Comparison of ENCODE assay signal across 8 mouse cellular contexts in genomic region chr9:7184172-7184896, GRCm38 (mm10). TPM values are rescaled to one million over a fixed set of nuclear protein-coding genes. Genes with fewer than 3 reads are reported as not detected.
DNase-seq lines count a peak whose midpoint lies in the region; ATAC-seq lines count a peak whose summit lies in the region.

TSS of gene Dync2h1 (minus strand) at chr9:7184446.
TSS of gene Dcun1d5 (plus strand) at chr9:7184520.

- no peaks in the 10 kb centered on the region; the same call in 1 of the 2 replicates for H3K4me1 ChIP-seq in brown adipose tissue, adult 24 weeks (ENCODE audit: control insufficient read depth, insufficient read depth, insufficient read length, low read length)
- peaks cover 25% of the 10 kb centered on the region for H3K4me1 ChIP-seq in heart, embryonic 13.5 days
- peaks cover 32% of the 10 kb centered on the region for H3K4me1 ChIP-seq in liver, embryonic 12.5 days
- no peaks in the 10 kb centered on the region for H3K4me1 ChIP-seq in stomach, embryonic 15.5 days

- under 1% methylated on average over 53 of the region's 62 CpGs for WGBS in heart, embryonic 13.5 days
- under 1% methylated on average over 62 of the region's 62 CpGs for WGBS in liver, embryonic 12.5 days (ENCODE audit: insufficient replicate concordance)
- WGBS in stomach, embryonic 15.5 days: under 1% methylated on average over 62 of the region's 62 CpGs

- DNase-seq in CD4-positive, CD25-positive, alpha-beta regulatory T cell, adult 2 months (ENCODE audit: low read depth, low spot score): peak; percentile 96
- peak; percentile 57 for DNase-seq in fat pad, adult 2 months (ENCODE audit: extremely low read depth, low read depth, low spot score)
- DNase-seq in kidney, postnatal 10 days: peak; percentile 97
- DNase-seq in natural killer cell, adult 2 months (ENCODE audit: low spot score in 2 of 2): peak; percentile 88 to 90

- H3K36me3 ChIP-seq in heart, embryonic 13.5 days: peaks cover 24% of the 10 kb centered on the region
- H3K36me3 ChIP-seq in liver, embryonic 12.5 days: peaks cover 13% of the 10 kb centered on the region
- H3K36me3 ChIP-seq in stomach, embryonic 15.5 days: no peaks in the 10 kb centered on the region

- H3K4me2 ChIP-seq in heart, embryonic 13.5 days: peak within 1 kb of the TSS; percentile 96
- peak within 1 kb of the TSS; percentile 88 for H3K4me2 ChIP-seq in liver, embryonic 12.5 days
- peak within 1 kb of the TSS; percentile 69 for H3K4me2 ChIP-seq in stomach, embryonic 15.5 days

- H3K9ac ChIP-seq in heart, embryonic 13.5 days: peak within 1 kb of the TSS; percentile 97
- H3K9ac ChIP-seq in liver, embryonic 12.5 days: peak within 1 kb of the TSS; percentile 95
- H3K9ac ChIP-seq in stomach, embryonic 15.5 days: peak within 1 kb of the TSS; percentile 94

- peak within 1 kb of the TSS; percentile 79 for H3K4me3 ChIP-seq in brown adipose tissue, adult 24 weeks (ENCODE audit: insufficient read depth, low read depth, low read length)
- peak within 1 kb of the TSS; percentile 92 for H3K4me3 ChIP-seq in heart, embryonic 13.5 days
- peak within 1 kb of the TSS; percentile 97 for H3K4me3 ChIP-seq in liver, embryonic 12.5 days
- H3K4me3 ChIP-seq in stomach, embryonic 15.5 days (replicated peaks): peak within 1 kb of the TSS; percentile 93

- no peaks in the 10 kb centered on the region for H3K27me3 ChIP-seq in heart, embryonic 13.5 days (replicated peaks)
- H3K27me3 ChIP-seq in liver, embryonic 12.5 days (replicated peaks): no peaks in the 10 kb centered on the region
- no peaks in the 10 kb centered on the region for H3K27me3 ChIP-seq in stomach, embryonic 15.5 days (replicated peaks)

- peak within 1 kb of the TSS; percentile 71 for H3K27ac ChIP-seq in brown adipose tissue, adult 24 weeks (replicated peaks; ENCODE audit: low read depth, low read length)
- H3K27ac ChIP-seq in heart, embryonic 13.5 days (replicated peaks): peak within 1 kb of the TSS; percentile 97
- H3K27ac ChIP-seq in liver, embryonic 12.5 days: peak within 1 kb of the TSS; percentile 96
- H3K27ac ChIP-seq in stomach, embryonic 15.5 days: peak within 1 kb of the TSS; percentile 96

- H3K9me3 ChIP-seq in heart, embryonic 13.5 days: no peaks in the 10 kb centered on the region
- H3K9me3 ChIP-seq in liver, embryonic 12.5 days (replicated peaks): no peaks in the 10 kb centered on the region
- no peaks in the 10 kb centered on the region for H3K9me3 ChIP-seq in stomach, embryonic 15.5 days

- ATAC-seq in heart, embryonic 13.5 days (ENCODE audit: extremely low read depth, insufficient number of reproducible peaks, low FRiP score, low TSS enrichment): peak; percentile 97
- ATAC-seq in liver, embryonic 12.5 days: peak; percentile 99
- peak; percentile 99 for ATAC-seq in stomach, embryonic 15.5 days (ENCODE audit: insufficient read depth, low FRiP score, low read depth)

RNA-seq across cellular contexts. Expression of gene Dync2h1, which starts in this region (rescaled TPM):
- 0.58 and 0.79 TPM in 2 replicates for polyA plus RNA-seq in brown adipose tissue, adult 24 weeks (2012; ENCODE audit: insufficient read depth, insufficient read length, missing spikeins)
- polyA plus RNA-seq in heart, embryonic 13.5 days (2015; fragmentation: Nextera tagmentation; extraction: Ambion mirVana): 4.8 and 5.7 TPM in 2 replicates
- polyA plus RNA-seq in liver, embryonic 12.5 days (2016; fragmentation: Nextera tagmentation; extraction: Ambion mirVana): 3.6 TPM in 2 replicates
- polyA plus RNA-seq in stomach, embryonic 15.5 days (2015; fragmentation: Nextera tagmentation; extraction: Ambion mirVana): 12.4 and 12.9 TPM in 2 replicates

RNA-seq across cellular contexts. Expression of gene Dcun1d5, which starts in this region (rescaled TPM):
- 58.2 and 71.9 TPM in 2 replicates for polyA plus RNA-seq in brown adipose tissue, adult 24 weeks (2012; ENCODE audit: insufficient read depth, insufficient read length, missing spikeins)
- polyA plus RNA-seq in heart, embryonic 13.5 days (2015; fragmentation: Nextera tagmentation; extraction: Ambion mirVana): 79.8 and 80.4 TPM in 2 replicates
- 111 and 113 TPM in 2 replicates for polyA plus RNA-seq in liver, embryonic 12.5 days (2016; fragmentation: Nextera tagmentation; extraction: Ambion mirVana)
- polyA plus RNA-seq in stomach, embryonic 15.5 days (2015; fragmentation: Nextera tagmentation; extraction: Ambion mirVana): 124 and 127 TPM in 2 replicates

Comparison
In these comparisons a context has a peak if more than half of its experiments do, and no peak if none do; other contexts are left out.
1. Peak in every context shown above with its lines: DNase-seq, ATAC-seq, H3K4me3 ChIP-seq and H3K27ac ChIP-seq.